Mouse (Mus musculus): ENCODE data around the gene Fam53a. TPM values are rescaled to one million over a fixed set of nuclear protein-coding genes. Genes with fewer than 3 reads are reported as not detected.

The Fam53a gene
- polyA plus RNA-seq, 1 experiment: 25.8 TPM

GRCm38 (mm10) chr5:33632526-33632925 lies 3.1 kb upstream of the Fam53a start:
- no peak for DNase-seq (ENCODE audit: low read depth)

DNA sequence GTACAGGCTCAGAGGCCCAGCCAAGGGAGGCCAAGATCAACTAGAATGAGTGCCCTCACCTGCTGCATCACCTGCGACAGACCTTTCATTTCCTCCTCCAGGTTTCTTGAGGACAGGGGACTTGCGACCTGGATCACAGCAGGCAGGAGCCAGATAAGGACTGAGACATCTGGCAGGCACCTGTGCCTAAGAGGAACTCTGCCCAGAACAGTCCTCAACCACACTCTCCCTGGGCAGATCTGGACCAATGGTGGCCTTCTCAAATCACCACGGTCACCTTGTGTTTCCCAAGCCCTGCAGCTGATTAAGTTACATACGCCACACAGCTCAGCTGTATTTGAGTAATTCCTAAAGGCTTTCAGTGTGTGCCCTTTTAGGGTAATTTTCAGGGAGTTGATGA lies 1.2 kb upstream of the Fam53a start:
- peak; percentile 40 for DNase-seq (ENCODE audit: low read depth)

GRCm38 (mm10) chr5:33630061-33630460 lies 626 bp upstream of the Fam53a start:
- DNase-seq (ENCODE audit: low read depth): peak; percentile 41

DNA sequence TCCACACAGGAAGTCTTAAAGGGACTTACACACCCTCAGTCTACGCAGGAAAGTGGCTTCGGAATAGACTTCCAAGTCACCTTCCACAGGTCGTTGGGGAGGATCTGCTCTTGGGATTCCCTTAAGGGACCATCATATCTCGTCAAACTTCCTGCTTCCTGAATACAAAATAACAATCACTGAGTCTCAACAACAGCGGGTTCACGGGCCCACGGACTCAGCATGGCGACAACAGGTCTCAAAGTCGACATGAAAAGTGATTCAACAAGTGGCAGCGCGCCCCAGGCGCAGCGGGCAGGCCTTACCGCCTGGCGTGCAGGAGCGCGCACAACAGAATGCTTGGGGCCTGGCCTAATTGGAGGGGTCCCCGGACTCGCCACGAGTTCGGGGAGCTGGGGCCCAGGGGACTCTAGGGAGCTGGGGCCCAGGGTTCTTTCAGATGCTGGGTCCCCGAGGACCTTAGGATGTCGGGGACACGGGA lies 575 bp downstream of the Fam53a start:
- no peak for DNase-seq (ENCODE audit: low read depth)

- DNase-seq (ENCODE audit: low read depth): no peak
Observed at GRCm38 (mm10) chr5:33627968-33628367, 1.5 kb downstream of the Fam53a start.

DNA sequence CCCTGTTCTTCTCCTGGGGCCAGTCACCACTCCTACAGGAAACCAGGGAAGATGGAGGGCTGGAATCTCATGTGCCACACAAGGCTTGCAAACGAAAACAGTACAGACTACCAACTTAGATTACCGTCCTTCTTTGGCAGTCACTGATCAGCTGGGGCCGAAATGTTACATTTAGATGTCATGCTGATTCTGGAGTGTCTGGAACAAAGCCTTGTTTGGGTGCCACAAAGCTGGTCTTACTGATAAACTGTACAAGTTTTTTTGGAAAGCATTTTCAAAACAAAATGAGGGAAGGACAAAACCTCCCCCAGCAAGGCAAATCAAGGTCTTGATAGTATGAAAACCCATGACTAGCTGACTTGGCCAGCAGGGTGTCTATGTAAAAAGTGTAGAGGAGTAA lies 5.7 kb downstream of the Fam53a start:
- DNase-seq (ENCODE audit: low read depth): no peak

GRCm38 (mm10) chr5:33622671-33623070 lies 6.8 kb downstream of the Fam53a start:
- no peak for DNase-seq (ENCODE audit: low read depth)

- no peak for DNase-seq (ENCODE audit: low read depth)
Observed at GRCm38 (mm10) chr5:33614391-33614790, 15.0 kb downstream of the Fam53a start.

DNA sequence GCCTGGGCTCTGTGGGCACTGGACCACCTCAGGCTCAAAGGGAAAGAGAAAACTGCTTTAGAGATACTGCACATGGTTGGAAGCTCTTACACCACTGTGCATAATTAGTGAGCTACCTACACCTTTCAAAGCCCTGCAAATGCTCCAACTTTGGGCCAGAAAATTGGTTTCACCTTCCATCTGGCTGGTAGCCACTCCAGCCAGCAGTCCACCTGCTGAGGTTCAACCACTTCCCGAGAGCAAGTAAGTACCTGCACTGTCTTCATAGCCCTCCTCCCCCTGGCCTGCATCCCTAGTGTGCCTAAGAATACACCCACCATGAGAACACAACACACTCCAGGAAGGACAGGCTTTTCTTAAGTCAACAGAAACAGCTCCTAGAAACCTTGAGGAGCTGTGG lies 17.6 kb downstream of the Fam53a start:
- no peak for DNase-seq (ENCODE audit: low read depth)

GRCm38 (mm10) chr5:33609226-33609625 lies 20.2 kb downstream of the Fam53a start:
- no peak for DNase-seq (ENCODE audit: low read depth)

GRCm38 (mm10) chr5:33607434-33607833 lies 22.0 kb downstream of the Fam53a start:
- no peak for DNase-seq (ENCODE audit: low read depth)

DNA sequence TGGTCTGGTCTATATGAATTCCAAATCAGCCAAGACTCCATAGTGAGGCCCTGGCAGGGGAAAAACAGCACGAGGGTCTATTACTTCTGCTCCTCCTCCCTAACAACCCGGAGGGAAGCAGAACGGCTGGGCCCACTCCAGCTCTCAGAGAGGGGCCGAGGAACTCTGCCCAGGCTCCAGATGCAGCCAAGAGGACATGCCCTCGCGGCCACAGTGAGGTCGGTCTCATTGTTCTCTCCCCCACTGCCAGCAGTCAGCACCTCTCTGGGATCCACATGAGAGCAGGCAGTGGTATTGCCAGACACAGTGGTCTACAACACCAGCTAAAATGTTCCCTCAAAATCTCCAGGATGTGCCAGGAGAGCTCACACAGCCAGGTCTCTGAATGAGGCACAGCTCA lies 22.8 kb downstream of the Fam53a start:
- DNase-seq (ENCODE audit: low read depth): no peak

- DNase-seq (ENCODE audit: low read depth): no peak
Observed at GRCm38 (mm10) chr5:33605314-33605713, 24.1 kb downstream of the Fam53a start.

- no peak for DNase-seq (ENCODE audit: low read depth)
Observed at GRCm38 (mm10) chr5:33593620-33594019, 35.8 kb downstream of the Fam53a start.

DNA sequence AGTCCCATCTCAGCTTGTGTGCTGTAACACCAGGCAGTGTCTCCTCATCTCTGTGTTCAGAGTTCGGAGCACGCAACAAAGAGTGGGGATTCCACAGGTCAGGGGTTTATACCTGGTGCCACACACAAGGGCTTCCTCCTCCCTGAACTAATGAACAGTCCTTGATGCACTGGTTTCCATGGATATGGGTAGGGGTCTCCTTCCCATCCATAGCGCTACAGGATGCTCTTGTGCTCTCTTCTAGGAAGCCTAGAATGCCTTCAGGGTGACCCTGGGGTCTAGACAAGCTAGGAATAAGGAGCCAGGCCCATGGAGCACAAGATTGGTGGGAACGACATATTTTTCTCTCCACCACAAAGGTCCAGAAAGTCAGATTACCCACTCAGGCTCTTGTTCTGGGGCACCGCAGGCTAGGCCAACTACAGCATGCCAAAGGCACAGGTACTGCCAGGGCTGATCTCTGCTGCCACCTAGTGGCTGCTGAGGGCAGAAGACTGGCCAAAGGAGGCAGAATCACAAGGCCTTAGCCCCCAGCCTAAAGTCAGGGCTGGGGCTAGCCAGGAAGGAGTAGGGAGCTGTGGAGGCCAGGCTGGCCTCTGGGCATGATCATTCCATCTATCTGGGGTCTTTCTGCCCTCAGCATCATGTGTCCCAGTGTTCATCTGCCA lies 40.1 kb downstream of the Fam53a start:
- DNase-seq (ENCODE audit: low read depth): no peak

DNA sequence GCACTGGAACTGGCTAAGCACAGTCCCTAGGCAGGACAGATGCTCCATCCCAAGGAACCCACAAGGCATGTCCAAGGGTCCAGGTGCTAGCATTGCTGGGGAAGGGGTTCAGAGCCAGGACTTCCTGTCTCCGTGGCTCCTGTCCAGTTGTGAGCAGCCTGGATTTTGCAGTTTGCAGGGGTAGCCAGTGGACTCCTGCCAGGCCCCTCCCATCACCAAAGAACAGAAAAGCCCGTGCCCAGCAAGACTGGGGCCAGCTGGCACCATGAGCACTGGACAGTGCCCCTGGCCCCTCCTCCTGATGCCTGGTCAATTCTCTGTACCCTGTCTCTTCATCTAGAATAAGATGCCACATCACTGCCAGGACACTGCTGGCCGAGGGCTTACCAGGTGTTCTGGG lies 41.4 kb downstream of the Fam53a start:
- no peak for DNase-seq (ENCODE audit: low read depth)

GRCm38 (mm10) chr5:33587498-33588058 lies 41.9 kb downstream of the Fam53a start:
- no peak for DNase-seq (ENCODE audit: low read depth)

DNA sequence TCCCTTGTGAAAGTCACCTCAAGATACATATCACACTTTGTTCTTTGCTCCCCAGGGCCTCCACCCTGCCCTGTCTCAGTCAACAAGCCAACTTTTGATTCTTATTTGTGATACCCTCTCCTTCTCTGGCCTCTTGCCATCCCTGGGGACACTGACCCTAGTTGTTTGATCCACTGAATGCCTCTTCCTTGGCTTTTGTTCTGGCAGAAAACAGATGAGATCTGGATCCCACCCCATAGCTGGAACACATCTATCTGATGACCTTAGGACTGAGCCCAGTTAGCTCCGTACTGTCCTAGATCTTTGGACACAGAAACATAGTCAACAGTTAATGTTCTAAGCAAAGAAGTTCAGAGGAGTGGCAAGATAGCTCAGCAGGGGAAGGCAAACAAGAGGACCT lies 49.1 kb downstream of the Fam53a start:
- no peak for DNase-seq (ENCODE audit: low read depth)

GRCm38 (mm10) chr5:33574207-33574606 lies 55.2 kb downstream of the Fam53a start:
- DNase-seq (ENCODE audit: low read depth): no peak

DNA sequence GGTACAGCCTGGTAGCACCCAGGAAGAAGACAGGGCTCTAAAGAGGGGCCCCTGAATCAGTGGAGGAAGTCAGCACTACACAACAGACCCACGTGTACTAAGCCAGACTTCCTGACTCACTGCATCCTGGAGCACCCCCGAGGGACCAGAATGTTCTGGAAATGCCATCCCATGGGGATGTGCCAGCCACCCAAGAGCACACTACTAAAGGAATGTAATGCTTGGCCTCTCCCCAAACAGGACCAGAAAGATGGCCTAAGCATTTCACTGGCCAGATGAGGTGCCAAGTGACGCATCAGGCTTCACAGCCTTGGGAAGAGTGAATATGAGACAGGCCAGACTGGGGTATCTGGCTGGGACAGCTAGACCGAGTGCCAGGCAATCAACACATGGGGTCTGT lies 63.5 kb downstream of the Fam53a start:
- no peak for DNase-seq (ENCODE audit: low read depth)

- no peak for DNase-seq (ENCODE audit: low read depth)
Observed at GRCm38 (mm10) chr5:33556277-33556995, 73.0 kb downstream of the Fam53a start.

Measured in gonadal fat pad, adult 2 months (tissue).